Mouse (Mus musculus): ENCODE results near the gene Myo9b. TPM values are rescaled to one million over a fixed set of nuclear protein-coding genes. Genes with fewer than 3 reads are reported as not detected.

Gene Myo9b
- polyA plus RNA-seq, 1 experiment from 2014 or later, result 24.2 TPM

GRCm38 (mm10) chr8:71385212-71385835 lies 112.8 kb downstream of the Myo9b start:
- no peaks in the 10 kb centered on the region for H3K27me3 ChIP-seq (ENCODE audit: insufficient read depth, low read length)
- no peaks in the 10 kb centered on the region for H3K9me3 ChIP-seq (ENCODE audit: low read depth, low read length)
- TF ChIP-seq CTCF (IDR thresholded peaks at IDR 0.05; ENCODE audit: low read depth), result no peak; the same call in none of the 2 replicates
- no peak overlapping the region for H3K9ac ChIP-seq
- ATAC-seq (ENCODE audit: insufficient read depth) (no peak), DNase-seq (no peak)
- no peak overlapping the region for H3K4me2 ChIP-seq
- no peaks in the 10 kb centered on the region for H3K36me3 ChIP-seq (ENCODE audit: insufficient read depth)
- peaks cover 10% of the 10 kb centered on the region for H3K4me1 ChIP-seq (ENCODE audit: insufficient read depth)
- WGBS, result 64% methylated on average over 12 of the region's 12 CpGs
- H3K4me3 ChIP-seq (ENCODE audit: low read depth, low read length), result no peak overlapping the region
- H3K27ac ChIP-seq (ENCODE audit: low read depth), result no peak overlapping the region

GRCm38 (mm10) chr8:71388267-71388666 lies 115.8 kb downstream of the Myo9b start:
- ATAC-seq (ENCODE audit: insufficient read depth) (no peak), DNase-seq (peak; percentile 18)
- H3K4me3 ChIP-seq (ENCODE audit: low read depth, low read length), result no peak overlapping the region
- H3K27ac ChIP-seq (ENCODE audit: low read depth), result no peak overlapping the region
- no peak overlapping the region for H3K9ac ChIP-seq
- no peaks in the 10 kb centered on the region for H3K27me3 ChIP-seq (ENCODE audit: insufficient read depth, low read length)
- WGBS, result 64% methylated on average over 1 of the region's 1 CpGs
- no peak for TF ChIP-seq CTCF (IDR thresholded peaks at IDR 0.05; ENCODE audit: low read depth)
- peaks cover 1% of the 10 kb centered on the region for H3K4me1 ChIP-seq (ENCODE audit: insufficient read depth)
- no peak overlapping the region for H3K4me2 ChIP-seq
- H3K9me3 ChIP-seq (ENCODE audit: low read depth, low read length), result no peaks in the 10 kb centered on the region
- H3K36me3 ChIP-seq (ENCODE audit: insufficient read depth), result no peaks in the 10 kb centered on the region

GRCm38 (mm10) chr8:71391696-71392095 lies 119.2 kb downstream of the Myo9b start:
- no peak for TF ChIP-seq CTCF (IDR thresholded peaks at IDR 0.05; ENCODE audit: low read depth)
- Histone ChIP-seq H3K36me3 (ENCODE audit: insufficient read depth) (no peaks in the 10 kb centered on the region), H3K4me2 (no peak overlapping the region), H3K9me3 (ENCODE audit: low read depth, low read length) (no peaks in the 10 kb centered on the region), H3K4me1 (ENCODE audit: insufficient read depth) (peaks cover 3% of the 10 kb centered on the region; the same call in 1 of the 2 replicates), H3K4me3 (ENCODE audit: low read depth, low read length) (no peak overlapping the region), H3K27me3 (ENCODE audit: insufficient read depth, low read length) (no peaks in the 10 kb centered on the region), H3K9ac (no peak overlapping the region), H3K27ac (ENCODE audit: low read depth) (no peak overlapping the region)
- no peak for ATAC-seq (ENCODE audit: insufficient read depth)
- 86% methylated on average over 2 of the region's 2 CpGs for WGBS
- DNase-seq, result no peak

- Histone ChIP-seq H3K9me3 (ENCODE audit: low read depth, low read length) (no peaks in the 10 kb centered on the region), H3K9ac (no peak overlapping the region; the same call in 1 of the 2 replicates), H3K4me2 (no peak overlapping the region), H3K27me3 (ENCODE audit: insufficient read depth, low read length) (no peaks in the 10 kb centered on the region), H3K36me3 (ENCODE audit: insufficient read depth) (no peaks in the 10 kb centered on the region), H3K4me3 (ENCODE audit: low read depth, low read length) (no peak overlapping the region), H3K27ac (ENCODE audit: low read depth) (no peak overlapping the region), H3K4me1 (ENCODE audit: insufficient read depth) (peaks cover 4% of the 10 kb centered on the region)
- ATAC-seq (ENCODE audit: insufficient read depth), result no peak
- TF ChIP-seq CTCF (IDR thresholded peaks at IDR 0.05; ENCODE audit: low read depth), result no peak
- no peak for DNase-seq
- 68% methylated on average over 5 of the region's 5 CpGs for WGBS
Observed at GRCm38 (mm10) chr8:71392391-71392790, 119.9 kb downstream of the Myo9b start.

GRCm38 (mm10) chr8:71392871-71393270 lies 120.4 kb downstream of the Myo9b start:
- 7% methylated on average over 3 of the region's 3 CpGs for WGBS
- Histone ChIP-seq H3K4me1 (ENCODE audit: insufficient read depth) (peaks cover 7% of the 10 kb centered on the region), H3K27ac (ENCODE audit: low read depth) (no peak overlapping the region), H3K27me3 (ENCODE audit: insufficient read depth, low read length) (no peaks in the 10 kb centered on the region), H3K4me3 (ENCODE audit: low read depth, low read length) (0 out of 2 replicates have a peak overlapping the region, but pooled peaks have one; percentile 3), H3K9ac (no peak overlapping the region), H3K4me2 (peak overlapping the region; percentile 32; the same call in 1 of the 2 replicates), H3K9me3 (ENCODE audit: low read depth, low read length) (no peaks in the 10 kb centered on the region), H3K36me3 (ENCODE audit: insufficient read depth) (no peaks in the 10 kb centered on the region)
- TF ChIP-seq CTCF (IDR thresholded peaks at IDR 0.05; ENCODE audit: low read depth), result no peak
- ATAC-seq (ENCODE audit: insufficient read depth), result no peak
- peak; percentile 78 for DNase-seq

GRCm38 (mm10) chr8:71394481-71394880 lies 122.0 kb downstream of the Myo9b start:
- peaks cover 7% of the 10 kb centered on the region for H3K4me1 ChIP-seq (ENCODE audit: insufficient read depth)
- DNase-seq (no peak), ATAC-seq (ENCODE audit: insufficient read depth) (no peak)
- no peaks in the 10 kb centered on the region for H3K27me3 ChIP-seq (ENCODE audit: insufficient read depth, low read length)
- TF ChIP-seq CTCF (IDR thresholded peaks at IDR 0.05; ENCODE audit: low read depth), result no peak
- peak overlapping the region; percentile 93 for H3K4me2 ChIP-seq
- H3K9me3 ChIP-seq (ENCODE audit: low read depth, low read length), result no peaks in the 10 kb centered on the region
- H3K4me3 ChIP-seq (ENCODE audit: low read depth, low read length), result peak overlapping the region; percentile 18
- peaks cover 7% of the 10 kb centered on the region for H3K36me3 ChIP-seq (ENCODE audit: insufficient read depth)
- H3K9ac ChIP-seq, result peak overlapping the region; percentile 9; the same call in 1 of the 2 replicates
- no peak overlapping the region for H3K27ac ChIP-seq (ENCODE audit: low read depth)
- 75% methylated on average over 7 of the region's 7 CpGs for WGBS

- 76% methylated on average over 10 of the region's 10 CpGs for WGBS
- ATAC-seq (ENCODE audit: insufficient read depth), result no peak
- Histone ChIP-seq H3K27me3 (ENCODE audit: insufficient read depth, low read length) (no peaks in the 10 kb centered on the region), H3K9me3 (ENCODE audit: low read depth, low read length) (no peaks in the 10 kb centered on the region), H3K27ac (ENCODE audit: low read depth) (peak overlapping the region; percentile 54; the same call in 1 of the 2 replicates), H3K4me1 (ENCODE audit: insufficient read depth) (peaks cover 7% of the 10 kb centered on the region), H3K36me3 (ENCODE audit: insufficient read depth) (peaks cover 11% of the 10 kb centered on the region), H3K4me2 (peak overlapping the region; percentile 93), H3K9ac (peak overlapping the region; percentile 9; the same call in 1 of the 2 replicates), H3K4me3 (ENCODE audit: low read depth, low read length) (peak overlapping the region; percentile 18)
- no peak for DNase-seq
- no peak for TF ChIP-seq CTCF (IDR thresholded peaks at IDR 0.05; ENCODE audit: low read depth)
Observed at GRCm38 (mm10) chr8:71395071-71395470, 122.6 kb downstream of the Myo9b start.
